Mouse (Mus musculus): ENCODE results near the gene Tex22. TPM values are rescaled to one million over a fixed set of nuclear protein-coding genes. Genes with fewer than 3 reads are reported as not detected.

Gene Tex22
- polyA plus RNA-seq, 1 experiment from 2014 or later: not detected

- ATAC-seq (no peak), DNase-seq (no peak)
- TF ChIP-seq EP300 (IDR thresholded peaks at IDR 0.05; ENCODE audit: low read depth) (no peak), CTCF (IDR thresholded peaks at IDR 0.05; ENCODE audit: low read depth) (no peak)
- no peaks in the 10 kb centered on the region for H3K9me3 ChIP-seq (ENCODE audit: low read length)
- H3K36me3 ChIP-seq (replicated peaks; ENCODE audit: insufficient read depth, low read length): peaks cover 41% of the 10 kb centered on the region
- no peak overlapping the region for H3K4me3 ChIP-seq (ENCODE audit: low read depth, low read length)
- no peaks in the 10 kb centered on the region for H3K27me3 ChIP-seq (ENCODE audit: insufficient read depth, low read length)
- no peak overlapping the region for H3K4me2 ChIP-seq (ENCODE audit: low read depth, low read length)
- no peaks in the 10 kb centered on the region for H3K4me1 ChIP-seq (ENCODE audit: insufficient read depth)
- no peak overlapping the region for H3K27ac ChIP-seq (ENCODE audit: low read depth)
- WGBS (ENCODE audit: insufficient replicate concordance): 69% methylated on average over 9 of the region's 9 CpGs
- no peak overlapping the region for H3K9ac ChIP-seq (replicated peaks)
Observed at GRCm38 (mm10) chr12:113049836-113050235, 24.5 kb upstream of the Tex22 start.

GRCm38 (mm10) chr12:113050671-113051070, 23.6 kb upstream of the Tex22 start:
- WGBS (ENCODE audit: insufficient replicate concordance): 92% methylated on average over 12 of the region's 12 CpGs
- Histone ChIP-seq H3K27ac (ENCODE audit: low read depth) (no peak overlapping the region), H3K36me3 (replicated peaks; ENCODE audit: insufficient read depth, low read length) (peaks cover 43% of the 10 kb centered on the region), H3K9ac (replicated peaks) (no peak overlapping the region), H3K4me2 (ENCODE audit: low read depth, low read length) (no peak overlapping the region), H3K4me1 (ENCODE audit: insufficient read depth) (no peaks in the 10 kb centered on the region), H3K9me3 (ENCODE audit: low read length) (no peaks in the 10 kb centered on the region), H3K27me3 (ENCODE audit: insufficient read depth, low read length) (no peaks in the 10 kb centered on the region), H3K4me3 (ENCODE audit: low read depth, low read length) (no peak overlapping the region)
- TF ChIP-seq EP300 (IDR thresholded peaks at IDR 0.05; ENCODE audit: low read depth) (no peak), CTCF (IDR thresholded peaks at IDR 0.05; ENCODE audit: low read depth) (no peak)
- ATAC-seq (no peak), DNase-seq (no peak)

GRCm38 (mm10) chr12:113051628-113052403, 22.5 kb upstream of the Tex22 start:
- no peaks in the 10 kb centered on the region for H3K4me1 ChIP-seq (ENCODE audit: insufficient read depth)
- no peak for DNase-seq
- H3K4me2 ChIP-seq (ENCODE audit: low read depth, low read length): no peak overlapping the region
- no peak overlapping the region for H3K4me3 ChIP-seq (ENCODE audit: low read depth, low read length)
- H3K9me3 ChIP-seq (ENCODE audit: low read length): no peaks in the 10 kb centered on the region
- H3K27ac ChIP-seq (ENCODE audit: low read depth): no peak overlapping the region
- H3K9ac ChIP-seq (replicated peaks): no peak overlapping the region
- ATAC-seq: no peak
- no peaks in the 10 kb centered on the region for H3K27me3 ChIP-seq (ENCODE audit: insufficient read depth, low read length)
- 72% methylated on average over 9 of the region's 9 CpGs for WGBS (ENCODE audit: insufficient replicate concordance)
- H3K36me3 ChIP-seq (replicated peaks; ENCODE audit: insufficient read depth, low read length): peaks cover 48% of the 10 kb centered on the region
- no peak for TF ChIP-seq EP300 (IDR thresholded peaks at IDR 0.05; ENCODE audit: low read depth)
- TF ChIP-seq CTCF (IDR thresholded peaks at IDR 0.05; ENCODE audit: low read depth): no peak

GRCm38 (mm10) chr12:113056089-113056488, 18.2 kb upstream of the Tex22 start:
- Histone ChIP-seq H3K9me3 (ENCODE audit: low read length) (no peaks in the 10 kb centered on the region), H3K4me1 (ENCODE audit: insufficient read depth) (no peaks in the 10 kb centered on the region), H3K27me3 (ENCODE audit: insufficient read depth, low read length) (no peaks in the 10 kb centered on the region), H3K36me3 (replicated peaks; ENCODE audit: insufficient read depth, low read length) (peaks cover 53% of the 10 kb centered on the region), H3K4me3 (ENCODE audit: low read depth, low read length) (no peak overlapping the region), H3K27ac (ENCODE audit: low read depth) (no peak overlapping the region), H3K4me2 (ENCODE audit: low read depth, low read length) (no peak overlapping the region), H3K9ac (replicated peaks) (no peak overlapping the region)
- DNase-seq (no peak), ATAC-seq (peak; percentile 62)
- no peak for TF ChIP-seq CTCF (IDR thresholded peaks at IDR 0.05; ENCODE audit: low read depth)
- TF ChIP-seq EP300 (IDR thresholded peaks at IDR 0.05; ENCODE audit: low read depth): no peak
- WGBS (ENCODE audit: insufficient replicate concordance): 75% methylated on average over 8 of the region's 8 CpGs

GRCm38 (mm10) chr12:113060178-113060577, 14.1 kb upstream of the Tex22 start:
- Histone ChIP-seq H3K4me3 (ENCODE audit: low read depth, low read length) (no peak overlapping the region), H3K4me2 (ENCODE audit: low read depth, low read length) (0 out of 2 replicates have a peak overlapping the region, but pooled peaks have one; percentile 13), H3K36me3 (replicated peaks; ENCODE audit: insufficient read depth, low read length) (peaks cover 50% of the 10 kb centered on the region), H3K4me1 (ENCODE audit: insufficient read depth) (no peaks in the 10 kb centered on the region), H3K9me3 (ENCODE audit: low read length) (no peaks in the 10 kb centered on the region), H3K27me3 (ENCODE audit: insufficient read depth, low read length) (no peaks in the 10 kb centered on the region), H3K9ac (replicated peaks) (no peak overlapping the region), H3K27ac (ENCODE audit: low read depth) (no peak overlapping the region)
- ATAC-seq (no peak), DNase-seq (no peak)
- no peak; the same call in 1 of the 2 replicates for TF ChIP-seq EP300 (IDR thresholded peaks at IDR 0.05; ENCODE audit: low read depth)
- no peak for TF ChIP-seq CTCF (IDR thresholded peaks at IDR 0.05; ENCODE audit: low read depth)
- WGBS (ENCODE audit: insufficient replicate concordance): 73% methylated on average over 5 of the region's 5 CpGs

- WGBS (ENCODE audit: insufficient replicate concordance): 78% methylated on average over 9 of the region's 9 CpGs
- peaks cover 46% of the 10 kb centered on the region for H3K36me3 ChIP-seq (replicated peaks; ENCODE audit: insufficient read depth, low read length)
Observed at GRCm38 (mm10) chr12:113061606-113062005, 12.7 kb upstream of the Tex22 start.

More at GRCm38 (mm10) chr12:113061606-113062005, 12.7 kb upstream of the Tex22 start:
- TF ChIP-seq CTCF (IDR thresholded peaks at IDR 0.05; ENCODE audit: low read depth) (no peak), EP300 (IDR thresholded peaks at IDR 0.05; ENCODE audit: low read depth) (no peak)
- DNase-seq (no peak), ATAC-seq (no peak)
- no peak overlapping the region for H3K4me3 ChIP-seq (ENCODE audit: low read depth, low read length)
- no peak overlapping the region for H3K4me2 ChIP-seq (ENCODE audit: low read depth, low read length)
- no peak overlapping the region for H3K9ac ChIP-seq (replicated peaks)
- H3K27ac ChIP-seq (ENCODE audit: low read depth): no peak overlapping the region
- H3K4me1 ChIP-seq (ENCODE audit: insufficient read depth): no peaks in the 10 kb centered on the region
- no peaks in the 10 kb centered on the region for H3K27me3 ChIP-seq (ENCODE audit: insufficient read depth, low read length)
- H3K9me3 ChIP-seq (ENCODE audit: low read length): no peaks in the 10 kb centered on the region
